In genomic region chr4:41741158-41741560, GRCm38 (mm10) we compare ENCODE assay signal across 8 mouse cellular contexts. TPM values are rescaled to one million over a fixed set of nuclear protein-coding genes. Genes with fewer than 3 reads are reported as not detected.
A peak's percentile ranks its signal among the peaks of the same experiment; 100 is the strongest.
DNase-seq lines count a peak whose midpoint lies in the region; ATAC-seq and TF ChIP-seq lines count a peak whose summit lies in the region.

No protein-coding gene starts in this region.

- peak; percentile 90 for DNase-seq in G1E (ENCODE audit: low spot score)
- peak; percentile 94 to 96 for DNase-seq in cerebellum, adult 18-20 months
- DNase-seq in heart, postnatal 4 days = peak; percentile 90
- DNase-seq in layer of hippocampus, adult 9-10 months (ENCODE audit: low spot score) = peak; percentile 82
- peak; percentile 87 for DNase-seq in ovary, postnatal 10 days (ENCODE audit: low spot score)
- peak; percentile 88 for DNase-seq in thymus, postnatal 10 days (ENCODE audit: low spot score in 2 of 2)

- H3K27me3 ChIP-seq in G1E (ENCODE audit: insufficient read depth, low read length) = peaks cover 17% of the 10 kb centered on the region
- H3K27me3 ChIP-seq in forebrain, embryonic 16.5 days (replicated peaks; ENCODE audit: control insufficient read depth, insufficient read depth, low read length) = 0 out of 2 replicates have a peak, but pooled peaks cover 3% of the 10 kb centered on the region
- H3K27me3 ChIP-seq in lung, embryonic 16.5 days (ENCODE audit: control insufficient read depth, insufficient read depth, low read depth, low read length) = no peaks in the 10 kb centered on the region

- H3K4me2 ChIP-seq in forebrain, embryonic 16.5 days (ENCODE audit: low read length) = peak overlapping the region; percentile 93
- peak overlapping the region; percentile 92 for H3K4me2 ChIP-seq in lung, embryonic 16.5 days (ENCODE audit: low read depth, low read length)

- peak overlapping the region; percentile 89 for H3K4me3 ChIP-seq in G1E (ENCODE audit: low read depth, low read length)
- H3K4me3 ChIP-seq in forebrain, embryonic 16.5 days (replicated peaks; ENCODE audit: low read length) = peak overlapping the region; percentile 82
- peak overlapping the region; percentile 76 for H3K4me3 ChIP-seq in lung, embryonic 16.5 days (ENCODE audit: low read length)

- H3K27ac ChIP-seq in forebrain, embryonic 16.5 days (ENCODE audit: low read length) = peak overlapping the region; percentile 80
- peak overlapping the region; percentile 86 for H3K27ac ChIP-seq in lung, embryonic 16.5 days (ENCODE audit: low read length)

- no peak for TF ChIP-seq CTCF in G1E (IDR thresholded peaks at IDR 0.05; ENCODE audit: low read depth, low read length)

- H3K9ac ChIP-seq in forebrain, embryonic 16.5 days (replicated peaks; ENCODE audit: low read depth, low read length) = peak overlapping the region; percentile 82
- H3K9ac ChIP-seq in lung, embryonic 16.5 days (ENCODE audit: low read length) = peak overlapping the region; percentile 76

- H3K36me3 ChIP-seq in G1E (replicated peaks) = peaks cover 24% of the 10 kb centered on the region
- H3K36me3 ChIP-seq in forebrain, embryonic 16.5 days (ENCODE audit: control insufficient read depth, insufficient read depth) = no peaks in the 10 kb centered on the region; the same call in 1 of the 2 replicates
- peaks cover 5% of the 10 kb centered on the region for H3K36me3 ChIP-seq in lung, embryonic 16.5 days (ENCODE audit: control insufficient read depth, insufficient read depth, low read length)

- peaks cover 38% of the 10 kb centered on the region for H3K4me1 ChIP-seq in G1E (ENCODE audit: insufficient read depth, low read depth, low read length)
- peaks cover 21% of the 10 kb centered on the region for H3K4me1 ChIP-seq in forebrain, embryonic 16.5 days (replicated peaks; ENCODE audit: control insufficient read depth, insufficient read depth, low read length)
- peaks cover 12% of the 10 kb centered on the region for H3K4me1 ChIP-seq in lung, embryonic 16.5 days (replicated peaks; ENCODE audit: control insufficient read depth, insufficient read depth, low read length)

- peak; percentile 89 for ATAC-seq in G1E (ENCODE audit: extremely low read depth, insufficient number of reproducible peaks, low FRiP score, poor library complexity, severe bottlenecking)
- ATAC-seq in forebrain, embryonic 16.5 days = peak; percentile 96
- peak; percentile 97 for ATAC-seq in lung, embryonic 16.5 days (ENCODE audit: low read depth)

- peaks cover 4% of the 10 kb centered on the region for H3K9me3 ChIP-seq in G1E (replicated peaks)
- H3K9me3 ChIP-seq in forebrain, embryonic 16.5 days (ENCODE audit: control insufficient read depth, low read length) = 0 out of 2 replicates have a peak, but pooled peaks cover 3% of the 10 kb centered on the region
- no peaks in the 10 kb centered on the region for H3K9me3 ChIP-seq in lung, embryonic 16.5 days (ENCODE audit: control insufficient read depth, low read length)

- WGBS in forebrain, embryonic 16.5 days = 0% methylated on average over 27 of the region's 27 CpGs
- under 1% methylated on average over 27 of the region's 27 CpGs for WGBS in lung, embryonic 16.5 days

RNA-seq across cellular contexts. Expression of gene Arid3c, which starts 10.2 kb away (rescaled TPM):
- not detected in 2 replicates for total RNA-seq in G1E (2014; fragmentation: Nextera tagmentation)
- total RNA-seq in G1E (2017) = 0.12 TPM in 1 of 2 replicates, not detected in the other
- not detected in 2 replicates for polyA plus RNA-seq in G1E (2012)
- polyA plus RNA-seq in forebrain, embryonic 16.5 days (2015; fragmentation: Nextera tagmentation; extraction: Ambion mirVana) = not detected in 2 replicates
- total RNA-seq in heart, postnatal 4 days (2021) = not detected
- not detected in 2 replicates for polyA plus RNA-seq in lung, embryonic 16.5 days (2015; fragmentation: Nextera tagmentation; extraction: Ambion mirVana)

RNA-seq across cellular contexts. Expression of gene Galt, which starts 13.9 kb away (rescaled TPM):
- 43.9 and 58.2 TPM in 2 replicates for total RNA-seq in G1E (2014; fragmentation: Nextera tagmentation)
- total RNA-seq in G1E (2017) = 34.2 and 37.7 TPM in 2 replicates
- 41.0 and 52.4 TPM in 2 replicates for polyA plus RNA-seq in G1E (2012)
- 21.2 and 30.2 TPM in 2 replicates for polyA plus RNA-seq in forebrain, embryonic 16.5 days (2015; fragmentation: Nextera tagmentation; extraction: Ambion mirVana)
- total RNA-seq in heart, postnatal 4 days (2021) = 10 to 100 TPM; 53.4 to 58.8 TPM
- 36.5 and 39.6 TPM in 2 replicates for polyA plus RNA-seq in lung, embryonic 16.5 days (2015; fragmentation: Nextera tagmentation; extraction: Ambion mirVana)

RNA-seq across cellular contexts. Expression of gene Sigmar1, which starts 14.8 kb away (rescaled TPM):
- total RNA-seq in G1E (2014; fragmentation: Nextera tagmentation) (53.4 and 57.8 TPM in 2 replicates), G1E (2017) (36.0 and 39.1 TPM in 2 replicates)
- 32.8 and 54.3 TPM in 2 replicates for polyA plus RNA-seq in G1E (2012)
- polyA plus RNA-seq in forebrain, embryonic 16.5 days (2015; fragmentation: Nextera tagmentation; extraction: Ambion mirVana) = 48.0 and 55.8 TPM in 2 replicates
- 10 to 100 TPM; 26.8 to 28.9 TPM for total RNA-seq in heart, postnatal 4 days (2021)
- polyA plus RNA-seq in lung, embryonic 16.5 days (2015; fragmentation: Nextera tagmentation; extraction: Ambion mirVana) = 69.9 and 72.2 TPM in 2 replicates

RNA-seq across cellular contexts. Expression of gene Dctn3, which starts 18.2 kb away (rescaled TPM):
- total RNA-seq in G1E (2014; fragmentation: Nextera tagmentation) (95.3 and 110 TPM in 2 replicates), G1E (2017) (133 and 178 TPM in 2 replicates)
- 187 and 274 TPM in 2 replicates for polyA plus RNA-seq in G1E (2012)
- polyA plus RNA-seq in forebrain, embryonic 16.5 days (2015; fragmentation: Nextera tagmentation; extraction: Ambion mirVana) = 304 and 315 TPM in 2 replicates
- 10 to 100 TPM; 77.5 to 86.9 TPM for total RNA-seq in heart, postnatal 4 days (2021)
- polyA plus RNA-seq in lung, embryonic 16.5 days (2015; fragmentation: Nextera tagmentation; extraction: Ambion mirVana) = 137 and 156 TPM in 2 replicates

RNA-seq across cellular contexts. Expression of gene Rpp25l, which starts 27.8 kb away (rescaled TPM):
- 6.4 and 26.3 TPM in 2 replicates for total RNA-seq in G1E (2014; fragmentation: Nextera tagmentation)
- 31.7 and 36.5 TPM in 2 replicates for total RNA-seq in G1E (2017)
- polyA plus RNA-seq in G1E (2012) = 77.0 and 82.0 TPM in 2 replicates
- 51.7 and 60.5 TPM in 2 replicates for polyA plus RNA-seq in forebrain, embryonic 16.5 days (2015; fragmentation: Nextera tagmentation; extraction: Ambion mirVana)
- total RNA-seq in heart, postnatal 4 days (2021) = 10 to 100 TPM; 27.8 to 28.6 TPM
- 80.5 and 85.0 TPM in 2 replicates for polyA plus RNA-seq in lung, embryonic 16.5 days (2015; fragmentation: Nextera tagmentation; extraction: Ambion mirVana)

Comparison
In these comparisons a context has a peak if more than half of its experiments do, and no peak if none do; other contexts are left out.
1. Peak in every context shown above with its lines: DNase-seq, ATAC-seq, H3K4me3 ChIP-seq and H3K27ac ChIP-seq.